Mouse (Mus musculus) T-helper 17 cell (primary cell): ENCODE measurements around the gene Cbln3.

Source experiments
- in situ Hi-C, 2 experiments: fragments of 300-600 bp; cut with MboI, MseI; formaldehyde crosslinking; loops; 1 replicate in 1 of 2; 2 replicates in 1 of 2; pipeline ENCODE4 v1.15.1; 2025; ENCODE audit warnings: high pct_unique_total_duplicates in 2 of 2

Gene Cbln3

GRCm38 (mm10) chr14:55853621-55854285 is 30.4 kb downstream of the Cbln3 start, which contains the start of gene Nynrin:
Gene Nynrin (plus strand): TSS chr14:55854010.
- in situ Hi-C loops: no loop called here

GRCm38 (mm10) chr14:55852646-55853551 is 31.3 kb downstream of the Cbln3 start:
- in situ Hi-C loops: no loop called here

GRCm38 (mm10) chr14:55850885-55851284 is 33.3 kb downstream of the Cbln3 start:
- in situ Hi-C loops: no loop called here

GRCm38 (mm10) chr14:55845506-55846294 is 38.5 kb downstream of the Cbln3 start:
- in situ Hi-C loops: no loop called here

- in situ Hi-C loops: no loop called here
Measured at GRCm38 (mm10) chr14:55842794-55843193, 41.4 kb downstream of the Cbln3 start.

GRCm38 (mm10) chr14:55840853-55841366 is 43.3 kb downstream of the Cbln3 start:
- in situ Hi-C loops: no loop called here

- in situ Hi-C loops: no loop called here
Measured at GRCm38 (mm10) chr14:55838740-55839139, 45.5 kb downstream of the Cbln3 start.

- in situ Hi-C loops: no loop called here
Measured at GRCm38 (mm10) chr14:55838312-55838711, 45.9 kb downstream of the Cbln3 start.

GRCm38 (mm10) chr14:55834808-55835533 is 49.2 kb downstream of the Cbln3 start:
- in situ Hi-C loops: loop anchor here in 1 of 2 experiments (5.0 kb wide), 1 partner anchor 32 kb away; no protein-coding TSS in a partner anchor

GRCm38 (mm10) chr14:55833126-55833525 is 51.1 kb downstream of the Cbln3 start:
- in situ Hi-C loops: loop anchor here in 1 of 2 experiments (5.0 kb wide), 1 partner anchor 34 kb away; no protein-coding TSS in a partner anchor

- in situ Hi-C loops: loop anchor here in 1 of 2 experiments (5.0 kb wide), 1 partner anchor 37 kb away; no protein-coding TSS in a partner anchor
Measured at GRCm38 (mm10) chr14:55830331-55830730, 53.9 kb downstream of the Cbln3 start.

- in situ Hi-C loops: loop anchor here in 1 of 2 experiments (5.0 kb wide), 1 partner anchor 37 kb away; no protein-coding TSS in a partner anchor
Measured at GRCm38 (mm10) chr14:55829854-55830253, 54.3 kb downstream of the Cbln3 start.
